Mouse (Mus musculus) heart, embryonic 16.5 days (tissue): ENCODE measurements around the gene Sgpp2. TPM values are rescaled to one million over a fixed set of nuclear protein-coding genes. Genes with fewer than 3 reads are reported as not detected.

Experiments
- ATAC-seq: fragments of 200-750 bp; cut with Nextera tagmentation; replicated peaks from 2 replicates; pipeline ENCODE4 v1.8.0; 2017; ENCODE audit warnings: moderate number of reproducible peaks; ENCODE audit not compliant: insufficient read depth, low FRiP score; ENCODE audit errors: extremely low read depth
- H3K27ac ChIP-seq: fragments of 300-500 bp; sonication (generic); 2 replicates; pipeline ENCODE4 v1.5.1; 2014; ENCODE audit warnings: mild to moderate bottlenecking, low read length, control low read depth, moderate library complexity
- H3K27me3 ChIP-seq: fragments of 300-500 bp; sonication (generic); 2 replicates; pipeline ENCODE4 v1.6.1; 2014; ENCODE audit warnings: low read length, mixed read lengths; ENCODE audit not compliant: control insufficient read depth, insufficient read depth
- H3K36me3 ChIP-seq: fragments of 300-500 bp; sonication (generic); 2 replicates; pipeline ENCODE4 v1.6.1; 2014; ENCODE audit not compliant: control insufficient read depth, insufficient read depth
- H3K4me1 ChIP-seq: fragments of 300-500 bp; sonication (generic); 2 replicates; pipeline ENCODE4 v1.6.1; 2014; ENCODE audit warnings: low read length, mixed read lengths; ENCODE audit not compliant: control insufficient read depth, insufficient read depth
- H3K4me2 ChIP-seq: fragments of 300-500 bp; sonication (generic); 2 replicates; pipeline ENCODE4 v1.6.1; 2014; ENCODE audit warnings: low read depth, mild to moderate bottlenecking, control low read depth, low read length
- H3K4me3 ChIP-seq: fragments of 300-500 bp; sonication (generic); 2 replicates; pipeline ENCODE4 v1.5.1; 2014; ENCODE audit warnings: mild to moderate bottlenecking, control low read depth, low read length
- H3K9ac ChIP-seq: fragments of 300-500 bp; sonication (generic); 2 replicates; pipeline ENCODE4 v1.6.1; 2014; ENCODE audit warnings: low read length, control low read depth
- H3K9me3 ChIP-seq: fragments of 300-500 bp; sonication (generic); replicated peaks from 2 replicates; pipeline ENCODE4 v1.6.1; 2016; ENCODE audit warnings: low read length; ENCODE audit not compliant: control insufficient read depth
- WGBS: fragments of 180-500 bp; shearing (Covaris S2); extraction: QIAGEN DNeasy Blood & Tissue Kit; methylation state at CpG from one replicate; pipeline ENCODE4 v1.1.7; 2014; 5-methylcytosine and 5-hydroxymethylcytosine counted together
- polyA plus RNA-seq: library from polyadenylated mRNA; unstranded; fragments of >200 nt; fragmentation: Nextera tagmentation; extraction: Ambion mirVana; gene quantifications from 2 replicates; pipeline ENCODE4 v1.2.1, GENCODE M21; 2015

The Sgpp2 gene
- polyA plus RNA-seq, 1 experiment from 2014 or later = 0.28 TPM

DNA sequence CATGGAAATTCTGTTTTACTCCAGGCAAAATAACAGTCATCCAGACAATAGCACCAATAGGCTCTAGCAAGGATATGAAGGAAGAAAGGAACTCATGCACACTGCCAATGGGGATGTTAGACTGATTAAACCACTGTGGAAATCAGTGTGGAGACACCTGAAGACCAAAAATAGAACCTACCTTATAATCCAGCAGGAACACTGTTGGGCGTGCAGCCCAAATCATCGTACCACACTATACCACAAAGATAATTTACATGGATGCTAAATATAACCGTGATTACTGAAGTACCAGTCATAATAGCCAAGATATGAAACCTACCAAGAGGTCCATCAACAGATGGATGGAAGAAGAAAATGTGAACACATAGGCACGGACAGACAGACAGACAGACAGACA is 18.5 kb downstream of the Sgpp2 start:
- Histone ChIP-seq H3K4me3 (no peak overlapping the region), H3K9me3 (no peaks in the 10 kb centered on the region), H3K4me2 (no peak overlapping the region), H3K27me3 (no peaks in the 10 kb centered on the region), H3K27ac (no peak overlapping the region), H3K4me1 (peaks cover 10% of the 10 kb centered on the region), H3K36me3 (no peaks in the 10 kb centered on the region), H3K9ac (no peak overlapping the region)
- 36% methylated on average over 4 of the region's 4 CpGs for WGBS
- peak; percentile 76 for ATAC-seq

DNA sequence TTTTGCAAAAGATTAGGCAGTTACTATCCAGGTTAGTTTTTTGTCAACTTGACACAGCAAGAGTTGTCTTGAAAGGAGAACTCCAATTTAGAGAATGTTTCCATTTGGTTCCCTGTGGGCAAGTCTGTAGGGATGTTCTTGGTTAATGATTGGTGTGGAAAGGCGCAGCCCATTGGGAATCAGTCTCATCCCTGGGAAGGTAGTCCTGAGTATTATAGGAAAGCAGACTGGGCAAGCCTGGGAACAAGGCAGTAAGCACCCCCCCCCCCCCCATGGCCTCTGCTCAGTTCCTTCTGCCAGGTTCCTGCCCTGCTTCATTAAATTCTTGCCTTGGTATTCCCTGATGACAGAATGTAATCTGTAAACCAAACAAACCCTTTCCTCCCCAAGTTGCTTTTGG is 19.7 kb downstream of the Sgpp2 start:
- H3K4me2 ChIP-seq = no peak overlapping the region
- no peak for ATAC-seq
- peaks cover 10% of the 10 kb centered on the region for H3K4me1 ChIP-seq
- H3K27me3 ChIP-seq = no peaks in the 10 kb centered on the region
- WGBS = 96% methylated on average over 1 of the region's 1 CpGs
- no peak overlapping the region for H3K4me3 ChIP-seq
- H3K36me3 ChIP-seq = no peaks in the 10 kb centered on the region
- H3K9ac ChIP-seq = no peak overlapping the region
- H3K9me3 ChIP-seq = no peaks in the 10 kb centered on the region
- no peak overlapping the region for H3K27ac ChIP-seq

DNA sequence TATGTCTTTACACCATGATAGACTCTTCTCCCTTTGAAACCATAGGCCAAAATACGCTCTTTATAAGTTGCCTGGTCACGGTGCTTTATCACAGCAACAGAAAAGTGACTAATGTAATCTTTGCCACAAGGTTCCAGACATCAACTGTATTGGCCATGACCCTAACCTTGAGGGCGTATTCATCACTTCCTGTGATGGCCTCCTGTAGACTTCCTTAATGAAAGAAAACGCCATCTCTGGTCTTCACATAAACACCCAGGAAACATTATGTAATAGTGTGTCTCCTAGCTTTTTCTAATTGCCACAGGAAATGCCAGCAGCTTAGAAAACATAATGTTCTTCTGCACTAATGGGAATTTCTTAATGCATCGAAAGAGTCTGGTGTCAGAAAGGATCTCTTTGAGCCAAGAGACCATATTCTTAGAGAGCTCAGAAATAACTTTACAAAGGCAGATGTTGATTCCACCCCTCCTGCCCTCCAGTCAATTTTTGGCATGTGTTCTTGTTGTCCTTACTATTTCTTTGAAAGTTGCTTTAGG is 20.5 kb downstream of the Sgpp2 start:
- ATAC-seq = no peak
- H3K9me3 ChIP-seq = no peaks in the 10 kb centered on the region
- 76% methylated on average over 5 of the region's 5 CpGs for WGBS

DNA sequence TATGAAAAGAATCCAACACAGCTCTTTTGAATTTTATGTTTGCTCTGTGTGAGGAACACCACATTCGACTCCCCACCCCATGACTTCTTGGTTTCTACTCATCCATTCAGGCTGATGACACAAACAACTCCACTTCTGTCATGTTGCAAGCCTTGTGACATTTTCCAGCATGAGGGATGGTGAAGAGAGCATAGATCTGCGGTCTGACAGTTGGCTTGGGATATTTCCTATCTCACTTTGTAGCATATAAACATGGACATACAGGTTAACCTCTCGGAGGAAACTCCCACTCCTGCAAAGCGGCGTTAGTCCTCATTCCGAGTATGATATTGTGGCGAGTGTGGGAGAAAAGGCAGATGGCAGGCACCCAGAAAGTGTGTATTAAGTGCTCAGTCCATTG is 27.6 kb downstream of the Sgpp2 start:
- H3K9me3 ChIP-seq = no peaks in the 10 kb centered on the region
- no peak for ATAC-seq
- H3K4me2 ChIP-seq = no peak overlapping the region
- no peaks in the 10 kb centered on the region for H3K27me3 ChIP-seq
- peaks cover 6% of the 10 kb centered on the region for H3K4me1 ChIP-seq
- no peaks in the 10 kb centered on the region for H3K36me3 ChIP-seq
- H3K27ac ChIP-seq = no peak overlapping the region
- no peak overlapping the region for H3K9ac ChIP-seq
- H3K4me3 ChIP-seq = no peak overlapping the region
- WGBS = 61% methylated on average over 7 of the region's 7 CpGs

More for the DNA sequence above, 20.5 kb downstream of the Sgpp2 start:
- H3K4me2 ChIP-seq = no peak overlapping the region
- no peaks in the 10 kb centered on the region for H3K27me3 ChIP-seq
- no peak overlapping the region for H3K4me3 ChIP-seq
- peaks cover 10% of the 10 kb centered on the region for H3K4me1 ChIP-seq
- H3K27ac ChIP-seq = no peak overlapping the region
- H3K9ac ChIP-seq = no peak overlapping the region
- no peaks in the 10 kb centered on the region for H3K36me3 ChIP-seq

DNA sequence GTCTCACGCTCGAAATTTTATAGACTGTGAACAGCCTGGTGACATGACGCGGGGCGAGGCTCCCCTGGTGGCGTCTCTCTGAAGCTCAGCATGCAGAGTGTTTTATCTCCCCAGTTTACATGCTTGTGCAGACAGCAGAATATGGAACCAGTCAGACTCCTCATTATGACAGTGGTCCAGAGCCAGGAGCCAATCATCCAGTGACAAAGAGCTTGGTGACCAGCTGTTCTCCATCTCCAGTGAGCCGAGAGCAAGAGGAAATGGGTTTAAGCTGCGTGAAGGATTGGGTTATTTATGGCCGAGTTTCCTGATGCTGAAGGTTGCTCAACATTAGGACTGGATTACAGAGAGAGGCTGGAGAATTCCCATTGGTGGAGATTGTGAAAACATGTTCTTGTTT is 28.1 kb downstream of the Sgpp2 start:
- Histone ChIP-seq H3K4me2 (no peak overlapping the region), H3K9me3 (no peaks in the 10 kb centered on the region), H3K27ac (no peak overlapping the region), H3K36me3 (no peaks in the 10 kb centered on the region), H3K27me3 (no peaks in the 10 kb centered on the region), H3K4me1 (peaks cover 6% of the 10 kb centered on the region), H3K4me3 (no peak overlapping the region), H3K9ac (no peak overlapping the region)
- ATAC-seq = peak; percentile 54
- 60% methylated on average over 9 of the region's 9 CpGs for WGBS

DNA sequence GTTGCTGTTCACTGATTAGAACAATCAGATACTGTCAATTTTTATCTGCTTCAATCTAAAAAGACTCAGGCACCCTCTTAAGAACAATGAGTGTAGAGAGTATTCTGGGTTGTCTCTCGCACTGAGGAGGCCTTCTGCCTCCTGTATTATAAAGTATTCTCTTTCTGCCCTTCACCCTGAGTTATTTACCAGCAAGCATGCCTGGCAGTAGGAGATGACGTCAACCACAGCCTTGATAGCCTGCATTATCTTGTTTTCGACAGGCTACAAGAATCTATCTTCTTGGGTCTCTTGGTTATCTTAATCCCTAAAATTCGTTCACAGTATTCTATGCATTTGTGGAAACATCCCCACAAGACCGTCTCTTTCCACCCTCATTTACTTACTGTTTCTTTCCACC is 29.8 kb downstream of the Sgpp2 start:
- Histone ChIP-seq H3K4me2 (no peak overlapping the region), H3K4me3 (no peak overlapping the region), H3K27ac (no peak overlapping the region), H3K9ac (no peak overlapping the region), H3K36me3 (no peaks in the 10 kb centered on the region), H3K9me3 (no peaks in the 10 kb centered on the region), H3K27me3 (no peaks in the 10 kb centered on the region), H3K4me1 (peaks cover 6% of the 10 kb centered on the region)
- 26% methylated on average over 5 of the region's 5 CpGs for WGBS
- no peak for ATAC-seq

DNA sequence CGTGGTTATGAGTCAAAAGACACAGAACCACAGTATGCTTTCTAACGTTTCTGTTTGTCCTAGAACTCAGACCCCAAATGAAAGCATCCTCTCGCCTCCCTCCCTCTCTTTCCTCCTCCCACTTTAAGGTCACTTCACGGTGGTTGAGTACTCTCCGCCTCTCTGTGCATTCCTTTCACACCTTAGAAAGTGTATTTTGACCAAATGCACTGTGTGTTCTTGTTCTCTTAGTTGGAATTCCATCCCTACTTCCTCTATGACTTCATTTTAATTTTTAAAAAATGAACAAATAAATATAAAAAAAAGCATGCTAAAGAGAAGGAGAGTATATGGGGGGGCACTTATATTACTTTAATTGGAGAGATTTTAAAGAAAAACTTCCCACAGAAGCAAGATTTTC is 30.4 kb downstream of the Sgpp2 start:
- H3K27ac ChIP-seq = no peak overlapping the region
- no peaks in the 10 kb centered on the region for H3K36me3 ChIP-seq
- H3K9ac ChIP-seq = no peak overlapping the region
- H3K27me3 ChIP-seq = no peaks in the 10 kb centered on the region
- no peaks in the 10 kb centered on the region for H3K9me3 ChIP-seq
- peaks cover 6% of the 10 kb centered on the region for H3K4me1 ChIP-seq
- no peak overlapping the region for H3K4me3 ChIP-seq
- H3K4me2 ChIP-seq = no peak overlapping the region
- 62% methylated on average over 5 of the region's 5 CpGs for WGBS
- ATAC-seq = no peak

DNA sequence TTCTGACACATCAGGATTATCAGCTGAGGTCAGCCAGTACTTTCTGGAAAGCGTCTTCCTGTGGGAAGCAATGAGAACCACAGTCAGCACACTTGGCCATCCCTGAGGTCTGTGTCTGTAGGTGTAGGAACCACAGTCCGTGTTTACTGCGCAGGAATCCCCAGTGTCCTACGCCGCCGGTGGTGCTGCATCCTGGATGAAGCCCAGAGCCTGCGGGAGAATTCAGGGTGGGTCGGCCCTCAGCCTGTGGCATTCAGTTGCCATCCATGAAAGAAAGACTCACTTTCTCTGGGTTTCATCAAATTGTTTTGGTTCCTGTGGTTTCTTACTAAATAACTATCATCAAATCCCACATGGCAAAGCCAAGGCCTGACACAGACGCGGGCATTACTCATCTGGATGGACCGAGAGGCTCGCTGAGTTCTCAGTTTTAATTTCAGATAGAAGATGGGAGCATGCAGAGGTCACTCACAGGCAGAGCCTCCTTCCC is 37.2 kb downstream of the Sgpp2 start:
- Histone ChIP-seq H3K4me2 (no peak overlapping the region), H3K4me1 (no peaks in the 10 kb centered on the region), H3K27me3 (no peaks in the 10 kb centered on the region), H3K9me3 (no peaks in the 10 kb centered on the region), H3K4me3 (no peak overlapping the region), H3K27ac (no peak overlapping the region), H3K9ac (no peak overlapping the region), H3K36me3 (no peaks in the 10 kb centered on the region)
- ATAC-seq = no peak
- 71% methylated on average over 12 of the region's 12 CpGs for whole genome bisulfite sequencing

DNA sequence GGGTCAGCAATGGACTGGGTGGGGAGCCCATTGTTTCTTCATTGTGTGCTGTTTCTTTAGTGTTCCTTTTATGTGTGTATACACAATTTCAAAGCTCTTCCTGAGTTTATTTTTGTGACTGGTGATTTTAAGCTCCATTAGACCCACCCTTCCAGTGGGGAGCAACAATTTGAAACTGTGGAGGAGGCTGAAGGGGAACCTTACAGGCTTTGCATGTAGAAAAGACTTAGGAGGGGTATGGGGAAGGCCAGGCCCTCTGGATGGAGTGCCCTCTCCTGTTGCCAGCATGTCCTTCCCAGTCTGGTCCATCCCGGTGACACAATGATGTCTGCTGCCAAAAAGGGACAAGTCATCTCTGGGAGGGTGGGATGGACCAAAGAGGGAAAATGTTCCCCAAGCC is 39.1 kb downstream of the Sgpp2 start:
- H3K9me3 ChIP-seq = no peaks in the 10 kb centered on the region
- H3K36me3 ChIP-seq = no peaks in the 10 kb centered on the region
- no peak for ATAC-seq
- no peaks in the 10 kb centered on the region for H3K27me3 ChIP-seq
- H3K4me2 ChIP-seq = no peak overlapping the region
- H3K27ac ChIP-seq = no peak overlapping the region
- H3K4me1 ChIP-seq = no peaks in the 10 kb centered on the region
- WGBS = 86% methylated on average over 1 of the region's 1 CpGs
- H3K9ac ChIP-seq = no peak overlapping the region
- H3K4me3 ChIP-seq = no peak overlapping the region
